In genomic region chr3:105825501-105826161, GRCm38 (mm10) we compare ENCODE assay signal across 8 mouse cellular contexts. TPM values are rescaled to one million over a fixed set of nuclear protein-coding genes. Genes with fewer than 3 reads are reported as not detected.
DNase-seq lines count a peak whose midpoint lies in the region; ATAC-seq and TF ChIP-seq lines count a peak whose summit lies in the region.

No protein-coding gene starts in this region.

- peak overlapping the region; percentile 86 for H3K27ac ChIP-seq in gastrocnemius, adult 2 months
- no peak overlapping the region; the same call in 1 of the 2 replicates for H3K27ac ChIP-seq in thymus, adult 2 months (ENCODE audit: control insufficient read depth, insufficient read depth, low read length)
- H3K27ac ChIP-seq in hindbrain, embryonic 11.5 days (ENCODE audit: low read depth, low read length), result no peak overlapping the region

- H3K9me3 ChIP-seq in hindbrain, embryonic 11.5 days (ENCODE audit: control insufficient read depth, low read length), result no peaks in the 10 kb centered on the region

- H3K9ac ChIP-seq in hindbrain, embryonic 11.5 days (ENCODE audit: low read depth, low read length), result no peak overlapping the region

- intact Hi-C loops in gastrocnemius, adult 2 months (cut with DNase I), result no loop called here

- peak overlapping the region; percentile 33 for H3K4me3 ChIP-seq in gastrocnemius, adult 2 months
- no peak overlapping the region for H3K4me3 ChIP-seq in thymus, adult 2 months (ENCODE audit: control insufficient read depth, insufficient read depth, low read length)
- no peak overlapping the region for H3K4me3 ChIP-seq in hindbrain, embryonic 11.5 days (ENCODE audit: low read depth, low read length)

- peak; percentile 10 to 20 for DNase-seq in spleen, adult 18-20 months
- no peak for DNase-seq in spleen, postnatal 14 days (ENCODE audit: low spot score in 2 of 2)
- peak; percentile 78 for DNase-seq in gastrocnemius, adult 2 months
- DNase-seq in kidney, adult 11 months, result peak; percentile 46
- peak; percentile 82 for DNase-seq in lung, postnatal 36 days
- DNase-seq in thymus, adult 2 months, result no peak
- DNase-seq in layer of hippocampus, adult 18-20 months (ENCODE audit: low spot score in 2 of 2), result no peak
- no peak for DNase-seq in hindbrain, embryonic 11.5 days (ENCODE audit: low spot score)

- no peak for TF ChIP-seq CTCF in gastrocnemius, adult 2 months (IDR thresholded peaks at IDR 0.05)
- no peak for TF ChIP-seq CTCF in thymus, adult 2 months (IDR thresholded peaks at IDR 0.05; ENCODE audit: borderline replicate concordance, control insufficient read depth, extremely low read depth, insufficient read depth, low read length, poor library complexity)

- peaks cover 9% of the 10 kb centered on the region for H3K4me1 ChIP-seq in thymus, adult 2 months (replicated peaks; ENCODE audit: control insufficient read depth, insufficient read depth, low read length)
- no peaks in the 10 kb centered on the region for H3K4me1 ChIP-seq in hindbrain, embryonic 11.5 days (replicated peaks; ENCODE audit: control insufficient read depth, insufficient read depth, low read length)

- no peaks in the 10 kb centered on the region for H3K36me3 ChIP-seq in thymus, adult 2 months (ENCODE audit: control insufficient read depth, insufficient read depth, low read length)
- no peaks in the 10 kb centered on the region for H3K36me3 ChIP-seq in hindbrain, embryonic 11.5 days (ENCODE audit: control insufficient read depth, insufficient read depth, low read length)

- 58% methylated on average over 7 of the region's 7 CpGs for WGBS in thymus, adult 2 months
- WGBS in hindbrain, embryonic 11.5 days, result 67% methylated on average over 7 of the region's 7 CpGs

- TF ChIP-seq POLR2A in thymus, adult 2 months (IDR thresholded peaks at IDR 0.05; ENCODE audit: control insufficient read depth, extremely low read depth, insufficient read depth, low read length, poor library complexity), result no peak

- H3K4me2 ChIP-seq in hindbrain, embryonic 11.5 days (replicated peaks; ENCODE audit: low read depth, low read length), result no peak overlapping the region

- no peaks in the 10 kb centered on the region for H3K27me3 ChIP-seq in thymus, adult 2 months (ENCODE audit: control insufficient read depth, insufficient read depth, low read length)
- H3K27me3 ChIP-seq in hindbrain, embryonic 11.5 days (ENCODE audit: control insufficient read depth, insufficient read depth, low read length), result no peaks in the 10 kb centered on the region

- no peak for ATAC-seq in hindbrain, embryonic 11.5 days (ENCODE audit: low FRiP score)

RNA-seq across cellular contexts. Expression of gene Rap1a, which starts 24.5 kb away (rescaled TPM):
- 100 to 1,000 TPM in 1 of 2 experiments, 10 to 100 TPM in 1; 86.7 to 101 TPM for total RNA-seq in gastrocnemius, adult 2 months (2021)
- polyA plus RNA-seq in thymus, adult 2 months (2012; rRNA removed), result 11.8 and 14.4 TPM in 2 replicates
- total RNA-seq in layer of hippocampus, adult 18-20 months (2021), result 10 to 100 TPM; 80.5 to 96.2 TPM
- 80.3 and 83.7 TPM in 2 replicates for polyA plus RNA-seq in hindbrain, embryonic 11.5 days (2014; fragmentation: Nextera tagmentation; extraction: Ambion mirVana)

RNA-seq across cellular contexts. Expression of gene Adora3, which starts 45.0 kb away (rescaled TPM):
- total RNA-seq in gastrocnemius, adult 2 months (2021), result not detected
- polyA plus RNA-seq in thymus, adult 2 months (2012; rRNA removed), result 0.68 and 0.90 TPM in 2 replicates
- total RNA-seq in layer of hippocampus, adult 18-20 months (2021), result 1 to 10 TPM; 1.1 to 1.4 TPM
- polyA plus RNA-seq in hindbrain, embryonic 11.5 days (2014; fragmentation: Nextera tagmentation; extraction: Ambion mirVana), result 0.10 and 0.23 TPM in 2 replicates

RNA-seq across cellular contexts. Expression of gene Tmigd3, which starts 45.1 kb away (rescaled TPM):
- total RNA-seq in gastrocnemius, adult 2 months (2021), result not detected
- 0.82 and 1.1 TPM in 2 replicates for polyA plus RNA-seq in thymus, adult 2 months (2012; rRNA removed)
- under 1 TPM in 1 of 2 experiments, not detected in 1; 0.51 TPM for total RNA-seq in layer of hippocampus, adult 18-20 months (2021)
- not detected in 2 replicates for polyA plus RNA-seq in hindbrain, embryonic 11.5 days (2014; fragmentation: Nextera tagmentation; extraction: Ambion mirVana)

Comparison
In these comparisons a context has a peak if more than half of its experiments do, and no peak if none do; other contexts are left out.
1. DNase-seq: peak in spleen, adult 18-20 months (2 of 2), gastrocnemius, adult 2 months (single experiment), kidney, adult 11 months (single experiment) and lung, postnatal 36 days (single experiment); none in spleen, postnatal 14 days (0 of 2), thymus, adult 2 months (single experiment), layer of hippocampus, adult 18-20 months (0 of 2) and hindbrain, embryonic 11.5 days (single experiment).